Mouse (Mus musculus) stomach, embryonic 16.5 days (tissue): ENCODE data around the gene Atxn7l3. TPM values are rescaled to one million over a fixed set of nuclear protein-coding genes. Genes with fewer than 3 reads are reported as not detected.

Source experiments
- ATAC-seq: fragments of 200-750 bp; cut with Nextera tagmentation; 2 replicates; pipeline ENCODE4 v1.8.0; 2017; ENCODE audit warnings: moderate number of reproducible peaks, moderate TSS enrichment; ENCODE audit not compliant: insufficient read depth, low FRiP score
- H3K27ac ChIP-seq: fragments of 300-500 bp; sonication (generic); 2 replicates; pipeline ENCODE4 v1.5.1; 2014; ENCODE audit warnings: low read length
- H3K27me3 ChIP-seq: fragments of 300-500 bp; sonication (generic); 2 replicates; pipeline ENCODE4 v1.6.1; 2014; ENCODE audit warnings: low read length, control low read depth, mixed read lengths; ENCODE audit not compliant: control insufficient read depth, insufficient read depth
- H3K36me3 ChIP-seq: fragments of 300-500 bp; sonication (generic); 2 replicates; pipeline ENCODE4 v1.6.1; 2014; ENCODE audit warnings: low read length; ENCODE audit not compliant: control insufficient read depth, insufficient read depth
- H3K4me1 ChIP-seq: fragments of 300-500 bp; sonication (generic); 2 replicates; pipeline ENCODE4 v1.6.1; 2014; ENCODE audit warnings: low read length, control low read depth, mixed read lengths; ENCODE audit not compliant: control insufficient read depth, insufficient read depth
- H3K4me2 ChIP-seq: fragments of 300-500 bp; sonication (generic); 2 replicates; pipeline ENCODE4 v1.6.1; 2014; ENCODE audit warnings: low read depth, low read length, mixed read lengths
- H3K4me3 ChIP-seq: fragments of 300-500 bp; sonication (generic); replicated peaks from 2 replicates; pipeline ENCODE4 v1.5.1; 2014; ENCODE audit warnings: mild to moderate bottlenecking, low read length
- H3K9ac ChIP-seq: fragments of 300-500 bp; sonication (generic); 2 replicates; pipeline ENCODE4 v1.6.1; 2014; ENCODE audit warnings: low read length
- H3K9me3 ChIP-seq: fragments of 300-500 bp; sonication (generic); replicated peaks from 2 replicates; pipeline ENCODE4 v1.6.1; 2016; ENCODE audit warnings: low read length, control low read depth; ENCODE audit not compliant: control insufficient read depth
- whole genome bisulfite sequencing: fragments of 180-500 bp; shearing (Covaris S2); extraction: QIAGEN DNeasy Blood & Tissue Kit; methylation state at CpG from one replicate; pipeline ENCODE4 v1.1.7; 2014; 5-methylcytosine and 5-hydroxymethylcytosine counted together
- polyA plus RNA-seq: library from polyadenylated mRNA; unstranded; fragments of >200 nt; fragmentation: Nextera tagmentation; extraction: Ambion mirVana; gene quantifications from 2 replicates; pipeline ENCODE4 v1.2.1, GENCODE M21; 2015

The Atxn7l3 gene
- polyA plus RNA-seq, 1 experiment from 2014 or later: 12.2 TPM

DNA sequence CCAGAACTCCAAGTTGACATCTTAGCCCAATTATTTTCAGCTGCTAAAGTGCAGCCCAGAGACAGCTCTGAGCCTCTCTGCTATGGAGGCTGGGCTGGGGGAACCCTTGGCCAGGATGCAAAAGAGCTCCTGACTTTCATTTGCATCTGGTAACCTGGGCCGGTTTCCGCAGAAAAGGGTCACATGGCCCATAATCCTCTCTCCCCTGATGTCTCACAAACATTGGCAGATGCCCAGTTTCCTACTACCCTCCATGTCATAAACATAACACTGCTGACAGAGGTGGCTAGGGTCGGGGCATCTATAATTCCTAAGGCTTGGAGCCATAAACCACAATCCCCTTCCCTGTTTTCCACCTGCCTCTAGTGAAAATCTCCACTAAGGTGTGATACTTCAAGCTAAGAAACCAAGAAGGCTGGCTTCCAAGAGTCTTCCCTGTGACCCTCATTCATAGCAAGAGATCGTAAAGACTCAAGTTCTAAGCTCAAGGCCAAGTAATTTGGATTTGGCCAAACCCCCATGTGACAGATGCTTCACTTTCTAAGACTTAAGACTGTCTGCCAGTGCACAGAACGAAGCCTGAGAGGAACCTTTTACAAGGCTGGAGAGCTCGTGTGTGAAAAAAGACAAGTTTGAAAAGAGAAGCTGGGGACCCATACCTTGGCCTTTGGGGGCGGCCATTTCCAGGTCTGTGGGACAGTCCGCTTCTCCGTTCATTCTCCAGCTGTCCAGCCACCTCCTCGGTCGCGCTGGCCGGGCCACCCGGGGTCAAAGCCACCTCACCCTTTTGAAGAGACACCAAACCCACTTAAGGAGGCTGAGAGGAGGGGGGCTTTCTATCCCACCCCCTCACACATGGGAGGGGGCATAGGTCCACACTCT lies 19.5 kb upstream of the Atxn7l3 start:
- peaks cover 24% of the 10 kb centered on the region for H3K4me1 ChIP-seq
- peak overlapping the region; percentile 98 for H3K4me3 ChIP-seq
- peaks cover 15% of the 10 kb centered on the region for H3K36me3 ChIP-seq
- H3K27ac ChIP-seq: peak overlapping the region; percentile 77
- H3K4me2 ChIP-seq: peak overlapping the region; percentile 83
- no peaks in the 10 kb centered on the region for H3K27me3 ChIP-seq
- H3K9ac ChIP-seq: peak overlapping the region; percentile 100
- no peaks in the 10 kb centered on the region for H3K9me3 ChIP-seq
- no peak for ATAC-seq
- WGBS: 15% methylated on average over 14 of the region's 14 CpGs

DNA sequence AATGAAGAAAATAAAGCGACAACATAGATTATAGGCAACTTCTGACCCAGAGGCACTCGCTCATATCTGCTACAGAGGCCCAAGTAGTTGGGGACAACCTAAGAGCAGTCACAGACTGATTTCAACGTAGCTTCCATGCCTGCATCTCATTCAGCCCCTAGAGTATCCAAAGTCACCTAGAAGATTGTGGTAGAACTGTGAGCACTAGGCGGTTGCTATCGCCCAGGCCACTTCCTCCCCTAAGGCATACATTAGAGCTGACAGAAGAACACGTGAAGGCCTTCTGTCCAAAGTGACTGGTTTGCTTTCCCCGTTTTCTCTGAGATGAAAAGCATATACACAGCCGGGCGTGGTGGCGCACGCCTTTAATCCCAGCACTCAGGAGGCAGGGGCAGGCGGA lies 17.9 kb upstream of the Atxn7l3 start:
- WGBS: 75% methylated on average over 12 of the region's 12 CpGs
- H3K36me3 ChIP-seq: peaks cover 15% of the 10 kb centered on the region
- H3K9ac ChIP-seq: no peak overlapping the region

DNA sequence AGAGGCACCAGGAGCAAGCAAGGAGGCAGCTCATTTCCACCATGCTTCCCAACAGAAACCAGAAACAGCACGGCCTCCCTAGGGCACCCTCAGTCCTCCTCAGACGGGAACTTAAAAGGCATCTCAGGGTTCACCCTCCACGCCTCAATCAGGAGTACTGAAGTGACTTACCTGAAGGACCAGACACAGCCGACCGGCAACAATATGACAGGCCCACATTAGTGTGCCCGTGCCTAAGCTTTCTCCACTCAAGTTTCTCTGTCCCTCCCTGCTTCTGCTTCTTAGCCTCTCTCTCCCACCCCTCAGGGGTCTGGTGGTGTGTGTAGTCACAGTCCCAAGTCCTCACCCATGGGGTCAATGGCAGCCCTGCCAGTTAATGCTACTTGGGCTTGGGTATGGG lies 16.2 kb upstream of the Atxn7l3 start:
- peaks cover 36% of the 10 kb centered on the region for H3K4me1 ChIP-seq
- peaks cover 23% of the 10 kb centered on the region for H3K36me3 ChIP-seq
- H3K27me3 ChIP-seq: no peaks in the 10 kb centered on the region
- H3K4me2 ChIP-seq: no peak overlapping the region
- no peak overlapping the region; the same call in 1 of the 2 replicates for H3K9ac ChIP-seq
- ATAC-seq: no peak
- 85% methylated on average over 6 of the region's 6 CpGs for WGBS
- no peak overlapping the region for H3K27ac ChIP-seq
- H3K4me3 ChIP-seq: no peak overlapping the region
- H3K9me3 ChIP-seq: no peaks in the 10 kb centered on the region

More for the DNA sequence above, 17.9 kb upstream of the Atxn7l3 start:
- Histone ChIP-seq H3K4me2 (no peak overlapping the region), H3K9me3 (no peaks in the 10 kb centered on the region), H3K27ac (no peak overlapping the region), H3K4me3 (no peak overlapping the region), H3K27me3 (no peaks in the 10 kb centered on the region), H3K4me1 (peaks cover 28% of the 10 kb centered on the region)
- no peak for ATAC-seq

DNA sequence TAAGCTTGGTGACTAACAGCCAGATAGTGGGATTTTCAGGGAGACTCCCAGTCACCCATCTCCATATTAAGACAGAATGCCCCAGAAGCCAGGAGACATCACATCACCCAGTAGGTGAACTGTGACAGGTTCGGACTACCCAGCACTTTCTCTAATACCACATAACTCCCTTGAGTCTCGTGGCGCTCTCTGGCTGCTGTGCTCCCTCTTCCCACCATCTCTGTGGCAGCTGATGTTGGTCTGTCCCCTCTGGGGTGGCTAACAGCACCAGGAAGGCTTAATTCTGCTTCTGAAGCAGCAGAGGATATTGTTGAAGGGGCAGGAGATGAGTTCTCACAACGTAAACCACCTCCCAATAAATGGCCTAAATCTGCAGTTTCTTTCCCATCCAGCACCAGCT lies 15.5 kb upstream of the Atxn7l3 start:
- Histone ChIP-seq H3K27me3 (no peaks in the 10 kb centered on the region), H3K9ac (no peak overlapping the region), H3K36me3 (peaks cover 30% of the 10 kb centered on the region), H3K9me3 (no peaks in the 10 kb centered on the region), H3K4me3 (no peak overlapping the region), H3K4me1 (peaks cover 36% of the 10 kb centered on the region), H3K27ac (no peak overlapping the region), H3K4me2 (no peak overlapping the region)
- no peak for ATAC-seq
- 88% methylated on average over 4 of the region's 4 CpGs for WGBS

DNA sequence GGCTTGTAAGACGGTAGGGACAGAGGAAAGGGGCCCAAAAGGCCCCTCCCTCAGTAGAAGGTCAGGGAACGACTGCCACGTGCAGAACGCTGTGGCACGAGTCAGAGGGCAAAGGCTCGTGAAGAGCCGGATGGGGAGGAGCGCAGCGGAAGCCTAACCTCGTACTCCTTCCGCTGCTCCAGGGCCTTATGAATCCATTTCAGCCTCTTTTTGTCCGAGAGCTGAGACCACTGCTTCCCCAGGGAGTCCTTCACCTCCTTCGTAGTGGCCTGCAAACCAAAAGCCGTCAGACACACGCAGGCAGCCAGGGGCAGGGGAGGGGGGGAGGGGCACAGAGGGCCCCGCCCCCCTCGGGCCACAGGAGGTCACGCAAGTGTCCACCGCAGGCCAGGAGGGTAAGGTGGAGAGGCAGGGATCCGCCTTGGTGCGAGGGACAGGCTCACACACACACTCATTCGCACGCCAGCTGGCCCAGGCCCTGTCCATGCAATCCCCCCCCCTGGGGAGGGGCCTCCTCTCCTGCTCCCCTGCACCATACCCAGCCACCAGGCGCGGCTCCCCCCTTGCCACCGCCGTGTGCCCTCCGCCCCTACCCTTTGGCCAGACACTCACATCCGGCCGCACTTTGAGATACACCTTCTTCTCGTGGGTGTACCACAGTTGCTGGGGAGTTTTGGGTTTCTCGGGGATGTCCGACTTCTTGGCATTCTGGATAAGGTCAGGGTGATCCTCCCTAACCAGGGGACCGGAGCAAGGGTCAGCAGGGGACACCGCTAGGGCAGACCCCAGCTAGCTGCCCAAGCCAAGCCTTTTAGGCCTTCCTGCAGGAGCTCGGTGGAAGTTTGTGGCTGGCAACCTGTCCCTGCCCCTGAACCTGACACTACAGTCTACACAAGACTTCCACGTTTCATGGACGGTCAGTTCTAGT lies 14.6 kb upstream of the Atxn7l3 start:
- Histone ChIP-seq H3K27me3 (no peaks in the 10 kb centered on the region), H3K4me2 (no peak overlapping the region), H3K36me3 (peaks cover 33% of the 10 kb centered on the region), H3K4me3 (no peak overlapping the region), H3K9ac (no peak overlapping the region), H3K27ac (no peak overlapping the region), H3K4me1 (peaks cover 32% of the 10 kb centered on the region), H3K9me3 (no peaks in the 10 kb centered on the region)
- ATAC-seq: no peak
- 49% methylated on average over 38 of the region's 38 CpGs for WGBS

DNA sequence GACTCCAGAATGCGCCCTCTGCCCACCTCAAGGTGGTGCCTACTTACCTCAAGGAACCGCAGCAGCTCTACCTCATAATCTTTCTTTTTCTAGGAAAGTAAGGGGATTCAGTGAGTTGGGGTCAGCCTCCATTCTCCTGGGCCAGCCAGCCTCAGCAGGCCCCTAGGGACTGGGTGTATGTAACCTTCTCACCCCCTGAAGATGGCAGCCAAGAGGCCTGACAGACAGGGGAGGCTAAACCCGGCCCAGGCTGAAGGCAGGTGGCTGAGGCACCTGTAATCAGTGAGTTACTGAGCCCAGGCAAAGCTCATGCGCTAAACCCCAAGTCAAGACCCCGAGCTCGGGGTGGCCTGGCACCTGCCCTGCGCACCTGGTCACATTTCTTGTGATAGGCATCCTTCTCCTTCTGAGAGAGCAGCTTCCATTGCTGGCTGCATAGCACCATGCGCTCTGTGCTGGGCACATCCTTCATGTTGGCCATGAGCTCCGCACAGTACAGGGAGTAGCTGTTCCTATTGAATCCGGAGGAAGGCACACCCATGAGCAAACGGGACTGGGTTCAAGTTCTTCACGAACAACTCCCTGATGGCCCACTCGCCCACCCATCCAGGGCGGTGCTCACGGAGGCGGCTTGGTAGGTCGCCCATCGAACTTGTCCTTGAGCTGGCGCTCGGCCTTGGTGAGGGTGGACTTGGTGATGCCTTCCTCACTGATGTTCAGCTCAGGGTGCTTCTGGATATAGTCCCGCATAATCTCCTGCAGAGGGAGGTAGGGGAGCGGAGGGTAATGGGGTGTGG lies 13.6 kb upstream of the Atxn7l3 start:
- ATAC-seq: no peak
- WGBS: 84% methylated on average over 22 of the region's 22 CpGs
- peaks cover 22% of the 10 kb centered on the region for H3K4me1 ChIP-seq
- H3K4me2 ChIP-seq: peak overlapping the region; percentile 59
- peak overlapping the region; percentile 52 for H3K9ac ChIP-seq
- peaks cover 33% of the 10 kb centered on the region for H3K36me3 ChIP-seq
- peak overlapping the region; percentile 41 for H3K4me3 ChIP-seq
- H3K27me3 ChIP-seq: no peaks in the 10 kb centered on the region
- no peaks in the 10 kb centered on the region for H3K9me3 ChIP-seq
- H3K27ac ChIP-seq: peak overlapping the region; percentile 48

DNA sequence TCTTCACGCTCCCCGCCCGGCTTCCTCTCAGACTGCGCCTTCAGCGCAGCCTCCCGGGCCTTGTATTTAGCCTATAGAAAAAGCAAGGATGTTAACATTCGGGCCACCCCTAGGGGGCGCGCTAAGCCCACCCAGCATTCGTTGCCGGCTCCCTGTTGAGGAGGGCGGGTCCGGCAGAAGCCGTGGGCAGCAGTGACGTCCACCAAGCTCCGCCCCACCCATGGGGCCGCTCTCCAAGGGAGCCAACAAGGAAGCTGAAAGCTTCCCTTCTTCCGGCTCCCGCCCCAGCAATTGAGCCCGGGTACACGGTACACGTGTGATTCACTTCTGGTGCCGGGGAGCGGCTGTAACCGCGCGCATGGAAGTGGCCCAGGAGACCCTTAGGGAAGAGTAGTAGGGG lies 12.5 kb upstream of the Atxn7l3 start:
- Histone ChIP-seq H3K36me3 (peaks cover 25% of the 10 kb centered on the region), H3K4me1 (peaks cover 22% of the 10 kb centered on the region), H3K9ac (peak overlapping the region; percentile 52), H3K27me3 (no peaks in the 10 kb centered on the region), H3K4me2 (peak overlapping the region; percentile 59), H3K9me3 (no peaks in the 10 kb centered on the region), H3K27ac (peak overlapping the region; percentile 48), H3K4me3 (peak overlapping the region; percentile 41)
- ATAC-seq: peak; percentile 97
- under 1% methylated on average over 27 of the region's 27 CpGs for WGBS

DNA sequence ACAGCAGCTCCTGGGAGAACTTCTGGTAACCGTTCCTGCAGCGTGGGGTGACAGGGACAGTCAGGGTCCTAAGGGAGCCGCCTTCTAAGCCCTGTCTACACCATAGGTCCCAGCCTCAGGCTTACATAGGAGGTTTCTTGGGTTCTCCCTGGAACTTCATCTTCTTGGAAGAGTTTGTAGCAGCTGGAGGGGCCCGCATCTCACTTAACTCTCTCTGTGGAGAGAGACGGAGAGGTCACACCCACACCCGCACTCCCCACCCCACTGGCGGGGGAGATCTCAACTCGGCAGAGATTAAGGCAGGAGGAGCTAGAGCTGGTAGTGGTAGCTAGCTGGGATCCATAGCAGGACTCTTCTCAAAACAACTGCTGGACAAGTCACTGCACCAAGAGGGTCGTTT lies 11.7 kb upstream of the Atxn7l3 start:
- Histone ChIP-seq H3K4me2 (no peak overlapping the region), H3K36me3 (peaks cover 18% of the 10 kb centered on the region)
- WGBS: 78% methylated on average over 9 of the region's 9 CpGs

More for the DNA sequence above, 11.7 kb upstream of the Atxn7l3 start:
- Histone ChIP-seq H3K4me3 (no peak overlapping the region), H3K9me3 (no peaks in the 10 kb centered on the region), H3K9ac (no peak overlapping the region), H3K27ac (no peak overlapping the region), H3K27me3 (no peaks in the 10 kb centered on the region), H3K4me1 (peaks cover 22% of the 10 kb centered on the region)
- no peak for ATAC-seq
